Mouse (Mus musculus): ENCODE measurements around the gene Trim72.

- no peak; the same call in 2 of the 3 replicates for TF ChIP-seq TAL1 (IDR thresholded peaks at IDR 0.05; ENCODE audit: low read length)
- TF ChIP-seq GATA1 (IDR thresholded peaks at IDR 0.05; ENCODE audit: low read length), result no peak
Observed at GRCm38 (mm10) chr7:127967922-127968828, 35.6 kb upstream of the Trim72 start.

All from erythroblast, embryonic 14.5 days (primary cell).